Mouse (Mus musculus) ES-Bruce4 (cell line): ENCODE data around the gene Atg7.

Experiments used
- CTCF ChIP-seq: IDR thresholded peaks from one replicate; pipeline ENCODE4 v1.8.1; 2011; ENCODE audit warnings: low read depth, low read length
- EP300 ChIP-seq: IDR thresholded peaks from 2 replicates; pipeline ENCODE4 v1.6.1; 2011; ENCODE audit warnings: low read depth, low read length; ENCODE audit not compliant: insufficient read depth
- POLR2A ChIP-seq: IDR thresholded peaks from one replicate; pipeline ENCODE4 v1.8.1; 2011; ENCODE audit warnings: low read length; ENCODE audit not compliant: insufficient read depth

GRCm38 (mm10) chr6:114676091-114676490 lies 33.2 kb downstream of the Atg7 start:
- TF ChIP-seq POLR2A, result no peak
- no peak for TF ChIP-seq CTCF
- TF ChIP-seq EP300, result no peak
